Mouse (Mus musculus) myocyte (in vitro differentiated cells): Measurements from ENCODE around the gene Fgg. TPM values are rescaled to one million over a fixed set of nuclear protein-coding genes. Genes with fewer than 3 reads are reported as not detected.

Experiments used
- H3K27me3 ChIP-seq: one replicate; pipeline ENCODE4 v1.6.1; 2011; ENCODE audit not compliant: control insufficient read depth, insufficient read depth, insufficient read length
- H3K36me3 ChIP-seq: one replicate; pipeline ENCODE4 v1.6.1; 2011; ENCODE audit not compliant: control insufficient read depth, insufficient read depth
- H3K4me2 ChIP-seq: one replicate; pipeline ENCODE4 v1.6.1; 2011; ENCODE audit warnings: low read depth, control low read depth
- H3K4me3 ChIP-seq: one replicate; pipeline ENCODE4 v1.5.1; 2011; ENCODE audit warnings: mild to moderate bottlenecking, control low read depth, moderate library complexity
- H3K79me2 ChIP-seq: one replicate; pipeline ENCODE4 v1.6.1; 2011; ENCODE audit not compliant: control insufficient read depth, insufficient read depth
- H3ac ChIP-seq: one replicate; pipeline ENCODE4 v1.6.1; 2011; ENCODE audit not compliant: control insufficient read depth, insufficient read length
- CEBPB ChIP-seq: IDR thresholded peaks from 2 replicates; pipeline ENCODE4 v1.6.1; 2011; ENCODE audit warnings: mild to moderate bottlenecking, moderate library complexity; ENCODE audit not compliant: poor library complexity, insufficient read depth, severe bottlenecking
- E2F4 ChIP-seq: IDR thresholded peaks from one replicate; pipeline ENCODE4 v1.6.1; 2011; ENCODE audit warnings: mild to moderate bottlenecking, control low read depth, moderate library complexity; ENCODE audit not compliant: insufficient read depth
- MAX ChIP-seq: IDR thresholded peaks from one replicate; pipeline ENCODE4 v1.6.1; 2011; ENCODE audit warnings: low read depth, mild to moderate bottlenecking, control low read depth
- MYOD1 ChIP-seq, 3 experiments: IDR thresholded peaks; one replicate each; pipeline ENCODE4 v1.6.1; 2011; ENCODE audit warnings: control low read depth in 2 of 3, low read depth in 2 of 3, mild to moderate bottlenecking in 2 of 3, moderate library complexity in 1 of 3; ENCODE audit not compliant: insufficient read length in 2 of 3, control insufficient read depth in 1 of 3
- MYOG ChIP-seq, 3 experiments: IDR thresholded peaks; one replicate each; pipeline ENCODE4 v1.6.1; 2011; ENCODE audit warnings: control low read depth in 2 of 3, low read depth in 2 of 3, mild to moderate bottlenecking in 2 of 3; ENCODE audit not compliant: insufficient read length in 2 of 3, control insufficient read depth in 1 of 3, insufficient read depth in 1 of 3
- POLR2A ChIP-seq: IDR thresholded peaks from one replicate; pipeline ENCODE4 v1.6.1; 2011; ENCODE audit warnings: low read depth, mild to moderate bottlenecking, control low read depth, moderate library complexity; ENCODE audit not compliant: insufficient read length
- POLR2AphosphoS2 ChIP-seq: IDR thresholded peaks from one replicate; pipeline ENCODE4 v1.6.1; 2011; ENCODE audit warnings: low read depth, control low read depth; ENCODE audit not compliant: insufficient read length
- REST ChIP-seq: IDR thresholded peaks from one replicate; pipeline ENCODE4 v1.6.1; 2011; ENCODE audit warnings: mild to moderate bottlenecking, control low read depth, moderate library complexity; ENCODE audit not compliant: insufficient read depth, insufficient read length
- SRF ChIP-seq: IDR thresholded peaks from one replicate; pipeline ENCODE4 v1.6.1; 2011; ENCODE audit warnings: low read depth; ENCODE audit not compliant: control insufficient read depth, insufficient read length
- TCF12 ChIP-seq: IDR thresholded peaks from one replicate; pipeline ENCODE4 v1.6.1; 2011; ENCODE audit warnings: mild to moderate bottlenecking, control low read depth; ENCODE audit not compliant: poor library complexity, insufficient read depth, severe bottlenecking
- TCF3 ChIP-seq: IDR thresholded peaks from one replicate; pipeline ENCODE4 v1.6.1; 2011; ENCODE audit warnings: low read depth, control low read depth; ENCODE audit not compliant: insufficient read length
- USF1 ChIP-seq: IDR thresholded peaks from one replicate; pipeline ENCODE4 v1.6.1; 2011; ENCODE audit warnings: low read depth, mild to moderate bottlenecking, control low read depth, moderate library complexity
- polyA plus RNA-seq: library from polyadenylated mRNA; unstranded; fragments of >200 nt; fragmentation: generic; extraction: Trizol; gene quantifications from one replicate; pipeline ENCODE4 v1.2.1, GENCODE M21; 2012; ENCODE audit warnings: missing spikeins

Gene Fgg
- polyA plus RNA-seq, 1 experiment: not detected

DNA sequence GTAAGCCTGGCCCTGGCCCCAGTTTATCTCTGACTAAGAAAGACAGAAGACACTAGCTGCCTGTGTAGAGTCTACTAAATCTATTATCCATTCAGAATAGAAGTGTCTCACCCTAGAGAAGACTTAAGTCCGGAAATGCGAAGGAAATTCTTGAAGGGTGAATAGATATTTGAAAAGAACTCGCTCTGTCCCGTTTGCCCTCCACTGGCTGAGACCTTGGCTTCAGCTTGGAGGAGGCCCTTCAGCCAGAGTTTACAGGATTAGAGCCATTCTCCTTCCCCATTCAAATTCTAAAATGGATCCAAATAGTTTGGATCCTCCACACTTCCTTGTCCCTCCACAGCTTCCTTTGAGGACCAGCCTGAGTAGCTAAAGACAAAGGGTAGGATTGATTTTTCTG lies 22.8 kb downstream of the Fgg start:
- Histone ChIP-seq H3K4me3 (no peak overlapping the region), H3ac (no peak overlapping the region), H3K36me3 (no peaks in the 10 kb centered on the region), H3K79me2 (no peaks in the 10 kb centered on the region), H3K27me3 (peaks cover 28% of the 10 kb centered on the region), H3K4me2 (no peak overlapping the region)
- TF ChIP-seq USF1 (no peak), MYOG (IDR thresholded peaks at IDR 0.05; ENCODE audit: control insufficient read depth in 1 of 3, insufficient read depth in 1 of 3, insufficient read length in 2 of 3, low read depth in 2 of 3) (no peak), E2F4 (no peak), MAX (no peak), POLR2AphosphoS2 (no peak), TCF3 (no peak), TCF12 (no peak), MYOD1 (IDR thresholded peaks at IDR 0.05; ENCODE audit: control insufficient read depth in 1 of 3, insufficient read length in 2 of 3, low read depth in 2 of 3) (no peak), CEBPB (no peak), SRF (no peak), REST (no peak), POLR2A (no peak)

GRCm38 (mm10) chr3:83032746-83033308 lies 25.3 kb downstream of the Fgg start:
- Histone ChIP-seq H3K27me3 (peaks cover 28% of the 10 kb centered on the region), H3K4me2 (no peak overlapping the region), H3K79me2 (no peaks in the 10 kb centered on the region), H3ac (no peak overlapping the region), H3K4me3 (no peak overlapping the region), H3K36me3 (no peaks in the 10 kb centered on the region)
- no peak for TF ChIP-seq MAX
- TF ChIP-seq SRF: no peak
- no peak for TF ChIP-seq MYOG (IDR thresholded peaks at IDR 0.05; ENCODE audit: control insufficient read depth in 1 of 3, insufficient read depth in 1 of 3, insufficient read length in 2 of 3, low read depth in 2 of 3)
- TF ChIP-seq REST: no peak
- no peak for TF ChIP-seq POLR2A
- TF ChIP-seq E2F4: no peak
- TF ChIP-seq TCF3: no peak
- no peak for TF ChIP-seq TCF12
- TF ChIP-seq USF1: no peak
- TF ChIP-seq MYOD1 (IDR thresholded peaks at IDR 0.05; ENCODE audit: control insufficient read depth in 1 of 3, insufficient read length in 2 of 3, low read depth in 2 of 3): no peak
- TF ChIP-seq POLR2AphosphoS2: no peak
- no peak for TF ChIP-seq CEBPB

DNA sequence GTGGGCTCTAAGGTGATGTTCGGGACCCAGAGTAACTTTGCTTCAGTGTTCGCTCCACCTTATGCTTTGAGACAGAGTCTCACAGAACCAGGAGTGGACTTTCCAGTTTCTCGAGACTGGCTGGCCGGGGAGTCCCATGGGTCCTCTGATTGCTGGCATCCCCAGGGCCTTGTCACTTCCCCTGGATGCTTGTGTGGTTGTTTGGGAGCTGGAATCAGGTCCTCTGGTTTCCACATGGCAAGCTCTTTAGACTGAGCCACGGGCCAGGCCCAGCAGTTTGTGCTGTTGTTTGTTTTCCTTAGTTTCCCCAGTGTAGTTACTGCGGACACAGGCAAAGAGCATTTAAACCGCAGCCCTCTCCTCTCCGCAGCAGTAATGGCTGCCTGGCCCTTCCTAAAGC lies 26.3 kb downstream of the Fgg start:
- no peaks in the 10 kb centered on the region for H3K36me3 ChIP-seq
- no peak overlapping the region for H3ac ChIP-seq
- TF ChIP-seq CEBPB: no peak
- no peak for TF ChIP-seq MYOG (IDR thresholded peaks at IDR 0.05; ENCODE audit: control insufficient read depth in 1 of 3, insufficient read depth in 1 of 3, insufficient read length in 2 of 3, low read depth in 2 of 3)
- TF ChIP-seq POLR2A: no peak
- no peak for TF ChIP-seq SRF
- TF ChIP-seq TCF3: no peak
- no peak for TF ChIP-seq MYOD1 (IDR thresholded peaks at IDR 0.05; ENCODE audit: control insufficient read depth in 1 of 3, insufficient read length in 2 of 3, low read depth in 2 of 3)
- TF ChIP-seq MAX: no peak
- no peak for TF ChIP-seq USF1
- no peak for TF ChIP-seq E2F4
- TF ChIP-seq TCF12: no peak
- TF ChIP-seq POLR2AphosphoS2: no peak
- TF ChIP-seq REST: no peak
- H3K4me2 ChIP-seq: no peak overlapping the region
- H3K27me3 ChIP-seq: peaks cover 28% of the 10 kb centered on the region
- H3K79me2 ChIP-seq: no peaks in the 10 kb centered on the region
- no peak overlapping the region for H3K4me3 ChIP-seq

GRCm38 (mm10) chr3:83038865-83039264 lies 31.3 kb downstream of the Fgg start:
- no peaks in the 10 kb centered on the region for H3K36me3 ChIP-seq
- H3K79me2 ChIP-seq: no peaks in the 10 kb centered on the region
- no peak for TF ChIP-seq SRF
- TF ChIP-seq TCF12: no peak
- TF ChIP-seq MAX: no peak
- no peak for TF ChIP-seq POLR2A
- TF ChIP-seq TCF3: no peak
- TF ChIP-seq CEBPB: no peak
- TF ChIP-seq REST: no peak
- no peak for TF ChIP-seq E2F4
- no peak for TF ChIP-seq POLR2AphosphoS2
- no peak for TF ChIP-seq MYOG (IDR thresholded peaks at IDR 0.05; ENCODE audit: control insufficient read depth in 1 of 3, insufficient read depth in 1 of 3, insufficient read length in 2 of 3, low read depth in 2 of 3)
- no peak for TF ChIP-seq USF1
- no peak for TF ChIP-seq MYOD1 (IDR thresholded peaks at IDR 0.05; ENCODE audit: control insufficient read depth in 1 of 3, insufficient read length in 2 of 3, low read depth in 2 of 3)
- H3K4me3 ChIP-seq: no peak overlapping the region
- no peak overlapping the region for H3ac ChIP-seq
- no peak overlapping the region for H3K4me2 ChIP-seq
- peaks cover 24% of the 10 kb centered on the region for H3K27me3 ChIP-seq

- Histone ChIP-seq H3K27me3 (peaks cover 30% of the 10 kb centered on the region), H3K4me3 (no peak overlapping the region), H3ac (no peak overlapping the region), H3K36me3 (no peaks in the 10 kb centered on the region), H3K4me2 (no peak overlapping the region), H3K79me2 (no peaks in the 10 kb centered on the region)
- TF ChIP-seq POLR2A: no peak
- no peak for TF ChIP-seq REST
- no peak for TF ChIP-seq MAX
- TF ChIP-seq POLR2AphosphoS2: no peak
- no peak for TF ChIP-seq TCF3
- no peak for TF ChIP-seq E2F4
- no peak for TF ChIP-seq MYOG (IDR thresholded peaks at IDR 0.05; ENCODE audit: control insufficient read depth in 1 of 3, insufficient read depth in 1 of 3, insufficient read length in 2 of 3, low read depth in 2 of 3)
- no peak for TF ChIP-seq CEBPB
- TF ChIP-seq TCF12: no peak
- TF ChIP-seq MYOD1 (IDR thresholded peaks at IDR 0.05; ENCODE audit: control insufficient read depth in 1 of 3, insufficient read length in 2 of 3, low read depth in 2 of 3): no peak
Measured at GRCm38 (mm10) chr3:83039666-83040065, 32.1 kb downstream of the Fgg start.
